Mouse (Mus musculus) erythroblast, embryonic 14.5 days (primary cell): ENCODE data around the gene Sass6. TPM values are rescaled to one million over a fixed set of nuclear protein-coding genes. Genes with fewer than 3 reads are reported as not detected.

Experiments
- H3K27me3 ChIP-seq: 2 replicates; pipeline ENCODE4 v1.6.1; 2012; ENCODE audit warnings: inconsistent platforms; ENCODE audit not compliant: control insufficient read depth
- H3K36me3 ChIP-seq: 2 replicates; pipeline ENCODE4 v1.6.1; 2012; ENCODE audit warnings: mild to moderate bottlenecking, inconsistent platforms; ENCODE audit not compliant: control insufficient read depth
- H3K4me1 ChIP-seq: 2 replicates; pipeline ENCODE4 v1.6.1; 2012; ENCODE audit warnings: inconsistent platforms; ENCODE audit not compliant: control insufficient read depth
- H3K4me3 ChIP-seq: replicated peaks from 2 replicates; pipeline ENCODE3; 2012; ENCODE audit warnings: moderate library complexity, mild to moderate bottlenecking, inconsistent platforms
- H3K9me3 ChIP-seq: 2 replicates; pipeline ENCODE4 v1.6.1; 2012; ENCODE audit warnings: low read length, inconsistent platforms, mixed read lengths; ENCODE audit not compliant: control insufficient read depth
- GATA1 ChIP-seq: IDR thresholded peaks from 2 replicates; pipeline ENCODE4 v1.6.1; 2012; ENCODE audit warnings: low read length, inconsistent platforms, mixed read lengths
- TAL1 ChIP-seq: IDR thresholded peaks from 3 replicates; pipeline ENCODE4 v1.6.1; 2012; ENCODE audit warnings: low read length, inconsistent platforms, mixed read lengths
- polyA plus RNA-seq: library from polyadenylated mRNA; stranded (reverse); fragments of >175 nt; gene quantifications from 2 replicates; pipeline ENCODE4 v1.2.3, GENCODE M21; 2012

The Sass6 gene
- polyA plus RNA-seq, 1 experiment, result 1.1 TPM

- Histone ChIP-seq H3K27me3 (no peaks in the 10 kb centered on the region), H3K4me1 (peaks cover 35% of the 10 kb centered on the region), H3K36me3 (peaks cover 47% of the 10 kb centered on the region), H3K4me3 (peak overlapping the region; percentile 74), H3K9me3 (no peaks in the 10 kb centered on the region)
- TF ChIP-seq TAL1, result no peak
- TF ChIP-seq GATA1, result no peak
Observed at GRCm38 (mm10) chr3:116594076-116594727, 580 bp upstream of the Sass6 start.

- Histone ChIP-seq H3K27me3 (no peaks in the 10 kb centered on the region), H3K4me1 (peaks cover 35% of the 10 kb centered on the region), H3K9me3 (no peaks in the 10 kb centered on the region), H3K36me3 (peaks cover 40% of the 10 kb centered on the region), H3K4me3 (peak overlapping the region; percentile 74)
- TF ChIP-seq GATA1 (no peak), TAL1 (no peak)
Observed at GRCm38 (mm10) chr3:116595603-116595991, 815 bp downstream of the Sass6 start.

GRCm38 (mm10) chr3:116599705-116600104, 4.9 kb downstream of the Sass6 start:
- no peak overlapping the region for H3K4me3 ChIP-seq
- H3K4me1 ChIP-seq, result peaks cover 25% of the 10 kb centered on the region
- H3K9me3 ChIP-seq, result no peaks in the 10 kb centered on the region
- no peaks in the 10 kb centered on the region for H3K27me3 ChIP-seq
- H3K36me3 ChIP-seq, result peaks cover 62% of the 10 kb centered on the region
- no peak for TF ChIP-seq TAL1
- no peak for TF ChIP-seq GATA1

GRCm38 (mm10) chr3:116601005-116601404, 6.2 kb downstream of the Sass6 start:
- Histone ChIP-seq H3K9me3 (no peaks in the 10 kb centered on the region), H3K4me1 (peaks cover 21% of the 10 kb centered on the region), H3K4me3 (no peak overlapping the region), H3K36me3 (peaks cover 73% of the 10 kb centered on the region), H3K27me3 (no peaks in the 10 kb centered on the region)
- TF ChIP-seq GATA1, result no peak
- TF ChIP-seq TAL1, result no peak

- Histone ChIP-seq H3K9me3 (no peaks in the 10 kb centered on the region), H3K4me1 (peaks cover 13% of the 10 kb centered on the region), H3K27me3 (no peaks in the 10 kb centered on the region), H3K36me3 (peaks cover 79% of the 10 kb centered on the region), H3K4me3 (no peak overlapping the region)
- TF ChIP-seq TAL1 (no peak), GATA1 (no peak)
Observed at GRCm38 (mm10) chr3:116601781-116602180, 7.0 kb downstream of the Sass6 start.

GRCm38 (mm10) chr3:116604570-116604969, 9.8 kb downstream of the Sass6 start:
- H3K36me3 ChIP-seq, result peaks cover 83% of the 10 kb centered on the region
- no peak for TF ChIP-seq GATA1
- TF ChIP-seq TAL1, result no peak
- H3K4me3 ChIP-seq, result no peak overlapping the region

GRCm38 (mm10) chr3:116614295-116614892, 19.6 kb downstream of the Sass6 start, which contains the start of gene Trmt13:
Trmt13 (minus strand) TSS chr3:116614587.
- no peak within 1 kb of the TSS for H3K4me3 ChIP-seq
- TF ChIP-seq GATA1, result no peak
- no peak for TF ChIP-seq TAL1
- peaks cover 16% of the 10 kb centered on the region for H3K4me1 ChIP-seq
- H3K27me3 ChIP-seq, result no peaks in the 10 kb centered on the region
- no peaks in the 10 kb centered on the region for H3K9me3 ChIP-seq
- H3K36me3 ChIP-seq, result peaks cover 89% of the 10 kb centered on the region

More at GRCm38 (mm10) chr3:116604570-116604969, 9.8 kb downstream of the Sass6 start:
- no peaks in the 10 kb centered on the region for H3K27me3 ChIP-seq
- H3K4me1 ChIP-seq, result no peaks in the 10 kb centered on the region; the same call in 1 of the 2 replicates
- no peaks in the 10 kb centered on the region for H3K9me3 ChIP-seq

- H3K9me3 ChIP-seq, result no peaks in the 10 kb centered on the region
- peaks cover 22% of the 10 kb centered on the region for H3K4me1 ChIP-seq
- no peaks in the 10 kb centered on the region for H3K27me3 ChIP-seq
- H3K36me3 ChIP-seq, result peaks cover 90% of the 10 kb centered on the region
- TF ChIP-seq TAL1, result no peak
- TF ChIP-seq GATA1, result no peak
- no peak overlapping the region for H3K4me3 ChIP-seq
Observed at GRCm38 (mm10) chr3:116615318-116616068, 20.7 kb downstream of the Sass6 start.

- H3K4me1 ChIP-seq, result peaks cover 28% of the 10 kb centered on the region
- H3K27me3 ChIP-seq, result no peaks in the 10 kb centered on the region
- H3K9me3 ChIP-seq, result no peaks in the 10 kb centered on the region
- peaks cover 95% of the 10 kb centered on the region for H3K36me3 ChIP-seq
- TF ChIP-seq GATA1 (no peak), TAL1 (no peak)
- H3K4me3 ChIP-seq, result no peak overlapping the region
Observed at GRCm38 (mm10) chr3:116618855-116619254, 24.1 kb downstream of the Sass6 start.
